Mouse (Mus musculus): ENCODE data around the gene Trim47. TPM values are rescaled to one million over a fixed set of nuclear protein-coding genes. Genes with fewer than 3 reads are reported as not detected.

Gene Trim47
- total and polyA plus RNA-seq, 2 experiments from 2014 or later, result 9.0 to 16.8 TPM

DNA sequence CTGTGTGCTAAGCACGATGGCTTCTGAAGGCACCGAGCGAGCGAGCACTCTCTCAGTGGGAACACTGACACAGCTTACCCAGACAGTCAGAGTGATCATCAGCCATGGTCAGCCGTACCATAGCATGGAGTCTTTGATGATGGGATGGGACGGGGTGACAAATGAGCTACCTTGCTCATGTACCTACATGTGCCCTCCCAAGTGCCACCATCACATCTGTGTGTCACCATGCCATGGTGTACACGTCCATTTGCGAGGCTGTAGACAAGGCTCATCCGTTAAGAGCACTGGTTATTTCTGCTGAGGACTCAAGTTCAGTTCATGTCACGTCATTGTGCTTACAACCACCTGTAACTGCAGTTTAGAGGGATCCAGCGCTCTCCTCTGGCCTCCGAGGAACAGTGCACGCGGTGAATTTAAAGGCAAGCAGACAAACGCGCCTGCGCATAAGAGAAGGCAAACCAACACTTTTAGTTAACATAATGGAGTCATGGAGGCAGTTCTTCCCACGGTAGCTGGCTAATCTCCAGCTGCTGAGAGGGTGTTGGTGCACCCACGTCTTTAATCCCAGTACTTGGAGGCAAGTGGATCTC is 15.3 kb downstream of the Trim47 start:
- no peak overlapping the region for H3K4me2 ChIP-seq (ENCODE audit: low read depth, low read length, poor library complexity, severe bottlenecking)
- WGBS, result 84% methylated on average over 19 of the region's 19 CpGs
- H3K4me3 ChIP-seq (ENCODE audit: low read depth, low read length), result no peak overlapping the region
- H3K9me3 ChIP-seq (ENCODE audit: low read length), result no peaks in the 10 kb centered on the region
- H3K9ac ChIP-seq (replicated peaks; ENCODE audit: low read length, poor library complexity, severe bottlenecking), result no peak overlapping the region
- ATAC-seq (ENCODE audit: low FRiP score), result no peak
- H3K36me3 ChIP-seq (ENCODE audit: insufficient read depth, low read length), result no peaks in the 10 kb centered on the region
- no peak for TF ChIP-seq CTCF (IDR thresholded peaks at IDR 0.05)
- no peak overlapping the region for H3K27ac ChIP-seq (ENCODE audit: low read depth, low read length)
- H3K27me3 ChIP-seq (ENCODE audit: insufficient read depth, low read length), result peaks cover 45% of the 10 kb centered on the region
- no peaks in the 10 kb centered on the region for H3K4me1 ChIP-seq (ENCODE audit: insufficient read depth, low read length)
- no peak for DNase-seq (ENCODE audit: low spot score)

DNA sequence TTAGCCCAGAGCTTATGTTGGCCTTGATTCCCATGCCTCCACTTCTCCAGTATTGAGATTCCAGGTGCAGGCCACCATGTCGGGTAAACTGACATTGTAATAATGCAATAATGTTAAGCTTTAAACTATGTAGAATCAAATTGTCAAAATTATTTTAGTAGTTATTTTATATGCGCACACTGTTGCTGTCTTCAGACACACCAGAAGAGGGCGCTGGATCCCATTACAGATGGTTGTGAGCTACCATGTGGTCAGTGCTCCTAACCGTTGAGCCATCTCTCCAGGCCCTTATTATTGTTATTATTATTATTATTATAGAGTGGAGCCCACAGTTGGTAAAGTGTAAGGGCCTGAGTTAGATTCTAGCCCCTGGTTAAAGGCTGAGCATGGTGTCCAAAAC is 15.9 kb downstream of the Trim47 start:
- DNase-seq (ENCODE audit: low spot score) (no peak), ATAC-seq (ENCODE audit: low FRiP score) (no peak)
- peaks cover 50% of the 10 kb centered on the region for H3K27me3 ChIP-seq (ENCODE audit: insufficient read depth, low read length)
- no peaks in the 10 kb centered on the region for H3K36me3 ChIP-seq (ENCODE audit: insufficient read depth, low read length)
- H3K27ac ChIP-seq (ENCODE audit: low read depth, low read length), result no peak overlapping the region
- no peaks in the 10 kb centered on the region for H3K4me1 ChIP-seq (ENCODE audit: insufficient read depth, low read length)
- WGBS, result 79% methylated on average over 4 of the region's 4 CpGs
- no peak overlapping the region for H3K4me3 ChIP-seq (ENCODE audit: low read depth, low read length)
- TF ChIP-seq CTCF (IDR thresholded peaks at IDR 0.05), result peak; percentile 28; the same call in 1 of the 2 replicates
- H3K9ac ChIP-seq (replicated peaks; ENCODE audit: low read length, poor library complexity, severe bottlenecking), result no peak overlapping the region
- H3K4me2 ChIP-seq (ENCODE audit: low read depth, low read length, poor library complexity, severe bottlenecking), result no peak overlapping the region
- no peaks in the 10 kb centered on the region for H3K9me3 ChIP-seq (ENCODE audit: low read length)

DNA sequence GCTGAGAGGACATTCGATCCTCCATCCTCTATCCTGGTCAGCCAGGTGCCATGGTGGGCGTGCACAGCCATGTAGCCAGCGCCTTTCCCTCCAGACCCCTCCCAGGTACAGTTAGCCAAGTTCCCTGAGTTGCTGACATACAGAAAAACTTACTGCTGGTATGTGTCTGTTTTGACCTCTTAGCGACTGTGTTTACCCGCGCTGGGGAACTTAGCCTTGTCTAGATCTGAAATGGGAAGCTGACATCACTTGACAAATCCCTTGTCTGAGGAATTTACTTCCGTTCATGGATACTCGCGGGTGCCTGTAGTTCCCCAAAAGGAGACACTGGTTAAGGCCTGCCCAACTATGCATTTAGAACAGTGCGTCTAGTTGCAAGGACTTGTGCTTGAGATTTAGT is 16.5 kb downstream of the Trim47 start:
- no peak overlapping the region for H3K27ac ChIP-seq (ENCODE audit: low read depth, low read length)
- peak overlapping the region; percentile 66; the same call in 1 of the 2 replicates for H3K4me2 ChIP-seq (ENCODE audit: low read depth, low read length, poor library complexity, severe bottlenecking)
- DNase-seq (ENCODE audit: low spot score), result no peak
- peaks cover 50% of the 10 kb centered on the region for H3K27me3 ChIP-seq (ENCODE audit: insufficient read depth, low read length)
- no peak for ATAC-seq (ENCODE audit: low FRiP score)
- H3K36me3 ChIP-seq (ENCODE audit: insufficient read depth, low read length), result no peaks in the 10 kb centered on the region
- 29% methylated on average over 10 of the region's 10 CpGs for WGBS
- H3K9me3 ChIP-seq (ENCODE audit: low read length), result no peaks in the 10 kb centered on the region
- H3K4me1 ChIP-seq (ENCODE audit: insufficient read depth, low read length), result no peaks in the 10 kb centered on the region
- H3K9ac ChIP-seq (replicated peaks; ENCODE audit: low read length, poor library complexity, severe bottlenecking), result no peak overlapping the region; the same call in 1 of the 2 replicates
- H3K4me3 ChIP-seq (ENCODE audit: low read depth, low read length), result peak overlapping the region; percentile 41
- no peak for TF ChIP-seq CTCF (IDR thresholded peaks at IDR 0.05)

DNA sequence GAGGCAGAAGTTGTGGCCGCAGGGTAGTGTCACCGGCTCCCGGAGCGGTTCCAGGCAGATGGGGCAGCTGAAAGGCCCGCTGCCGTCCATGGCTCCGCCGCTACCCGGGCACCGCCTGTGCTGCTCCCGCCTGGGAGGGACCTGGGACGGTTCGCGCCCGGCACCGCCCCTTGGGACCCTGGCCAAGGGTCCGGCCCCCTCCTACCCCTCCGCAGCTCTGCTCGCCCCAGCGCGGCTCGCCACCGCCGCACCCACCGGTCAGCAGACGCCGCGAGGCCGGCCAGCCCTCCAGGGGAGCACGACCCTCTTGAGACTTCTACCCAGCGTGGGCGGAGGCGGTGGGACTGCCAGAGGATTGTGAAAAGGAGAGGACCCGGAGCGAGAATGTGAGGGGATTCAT is 16.9 kb downstream of the Trim47 start:
- peak overlapping the region; percentile 42 for H3K9ac ChIP-seq (replicated peaks; ENCODE audit: low read length, poor library complexity, severe bottlenecking)
- peak overlapping the region; percentile 66 for H3K4me2 ChIP-seq (ENCODE audit: low read depth, low read length, poor library complexity, severe bottlenecking)
- H3K4me3 ChIP-seq (ENCODE audit: low read depth, low read length), result peak overlapping the region; percentile 41
- no peaks in the 10 kb centered on the region for H3K9me3 ChIP-seq (ENCODE audit: low read length)
- no peak for TF ChIP-seq CTCF (IDR thresholded peaks at IDR 0.05)
- ATAC-seq (ENCODE audit: low FRiP score) (no peak), DNase-seq (ENCODE audit: low spot score) (no peak)
- no peaks in the 10 kb centered on the region for H3K36me3 ChIP-seq (ENCODE audit: insufficient read depth, low read length)
- 0 out of 2 replicates have a peak overlapping the region, but pooled peaks have one; percentile 12 for H3K27ac ChIP-seq (ENCODE audit: low read depth, low read length)
- no peaks in the 10 kb centered on the region for H3K4me1 ChIP-seq (ENCODE audit: insufficient read depth, low read length)
- peaks cover 50% of the 10 kb centered on the region for H3K27me3 ChIP-seq (ENCODE audit: insufficient read depth, low read length)
- WGBS, result 2% methylated on average over 35 of the region's 35 CpGs

DNA sequence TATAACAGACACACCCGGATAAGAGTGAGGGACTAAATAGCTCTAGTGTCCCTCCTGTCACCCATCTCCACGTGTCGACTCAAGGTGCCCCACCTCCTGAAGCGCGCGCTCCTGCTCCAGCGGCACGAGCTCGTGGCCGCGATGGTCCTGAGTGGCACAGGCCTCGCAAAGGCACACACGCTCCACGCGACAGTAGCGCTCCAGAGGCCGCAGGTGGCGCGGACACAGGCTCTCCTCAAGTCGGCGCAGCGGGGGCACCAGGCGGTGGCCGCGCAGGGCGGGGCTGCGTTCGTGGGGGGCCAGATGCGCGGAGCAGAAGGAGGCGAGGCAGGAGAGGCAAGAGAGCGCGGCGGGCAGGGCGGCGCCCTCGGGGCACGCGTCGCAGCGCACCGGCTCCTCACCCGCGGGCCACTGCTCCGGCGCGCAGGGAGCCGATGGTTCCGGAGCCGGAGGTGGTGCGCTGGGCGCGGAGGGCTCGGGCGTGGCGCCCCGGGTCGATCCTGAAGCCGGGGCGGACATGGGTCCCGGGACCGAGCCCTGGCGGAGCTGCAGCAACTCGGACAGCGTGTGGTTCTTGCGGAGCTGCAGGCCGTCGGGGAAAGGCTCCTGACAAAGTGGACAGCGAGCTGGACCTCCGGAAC is 17.4 kb downstream of the Trim47 start:
- Histone ChIP-seq H3K4me2 (ENCODE audit: low read depth, low read length, poor library complexity, severe bottlenecking) (peak overlapping the region; percentile 66), H3K36me3 (ENCODE audit: insufficient read depth, low read length) (no peaks in the 10 kb centered on the region), H3K9ac (replicated peaks; ENCODE audit: low read length, poor library complexity, severe bottlenecking) (peak overlapping the region; percentile 42), H3K4me3 (ENCODE audit: low read depth, low read length) (peak overlapping the region; percentile 41), H3K27me3 (ENCODE audit: insufficient read depth, low read length) (peaks cover 50% of the 10 kb centered on the region), H3K9me3 (ENCODE audit: low read length) (no peaks in the 10 kb centered on the region), H3K27ac (ENCODE audit: low read depth, low read length) (0 out of 2 replicates have a peak overlapping the region, but pooled peaks have one; percentile 12), H3K4me1 (ENCODE audit: insufficient read depth, low read length) (no peaks in the 10 kb centered on the region)
- DNase-seq (ENCODE audit: low spot score), result no peak
- no peak for TF ChIP-seq CTCF (IDR thresholded peaks at IDR 0.05)
- WGBS, result 2% methylated on average over 64 of the region's 70 CpGs
- no peak for ATAC-seq (ENCODE audit: low FRiP score)

DNA sequence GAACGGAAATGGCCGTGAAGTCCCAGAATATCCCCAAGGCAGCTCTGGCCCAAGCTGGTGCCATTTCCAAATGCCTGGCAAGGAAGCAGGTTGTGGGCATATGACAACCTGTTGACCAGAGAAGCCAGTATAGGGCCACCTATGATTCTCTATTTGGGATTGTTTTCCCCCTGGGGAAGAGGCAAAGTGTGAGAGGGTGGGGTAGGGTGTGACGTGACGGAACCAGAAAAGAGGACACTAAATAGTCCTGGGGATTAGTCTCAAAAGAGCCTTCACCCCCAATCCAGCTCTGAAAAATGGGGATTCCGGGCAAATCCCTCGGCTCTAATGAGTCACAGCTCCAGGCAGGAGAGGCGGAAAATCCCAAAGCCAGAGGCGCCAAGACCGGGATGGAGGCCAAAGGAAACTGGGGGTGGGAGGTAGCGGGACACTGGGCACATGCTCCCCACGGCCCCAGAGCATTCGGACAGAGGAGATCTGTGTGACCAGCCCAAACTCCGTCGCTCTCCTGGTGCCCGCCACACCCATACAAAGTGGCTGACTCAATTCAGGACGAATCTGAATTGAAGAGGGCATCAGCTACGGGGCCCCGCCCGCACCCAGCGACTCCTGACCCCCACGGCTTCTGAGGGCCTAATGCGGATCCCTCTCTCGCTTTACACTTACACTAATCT is 18.4 kb downstream of the Trim47 start:
- ATAC-seq (ENCODE audit: low FRiP score) (no peak), DNase-seq (ENCODE audit: low spot score) (no peak)
- H3K9me3 ChIP-seq (ENCODE audit: low read length), result no peaks in the 10 kb centered on the region
- no peaks in the 10 kb centered on the region for H3K4me1 ChIP-seq (ENCODE audit: insufficient read depth, low read length)
- peak overlapping the region; percentile 41 for H3K4me3 ChIP-seq (ENCODE audit: low read depth, low read length)
- H3K27me3 ChIP-seq (ENCODE audit: insufficient read depth, low read length), result peaks cover 50% of the 10 kb centered on the region
- TF ChIP-seq CTCF (IDR thresholded peaks at IDR 0.05), result no peak
- no peaks in the 10 kb centered on the region for H3K36me3 ChIP-seq (ENCODE audit: insufficient read depth, low read length)
- H3K9ac ChIP-seq (replicated peaks; ENCODE audit: low read length, poor library complexity, severe bottlenecking), result no peak overlapping the region
- peak overlapping the region; percentile 66 for H3K4me2 ChIP-seq (ENCODE audit: low read depth, low read length, poor library complexity, severe bottlenecking)
- H3K27ac ChIP-seq (ENCODE audit: low read depth, low read length), result no peak overlapping the region
- WGBS, result 2% methylated on average over 16 of the region's 23 CpGs

Data from midbrain, postnatal 0 days (tissue).